Mouse (Mus musculus): Measurements from ENCODE around the gene Eml6.
"Not testable (repeated sequence)": the region's sequence is repeated elsewhere in the genome, so short reads cannot be mapped to it uniquely, and the experiment has no call there.

Gene Eml6

GRCm38 (mm10) chr11:30025835-30026472, at the start of gene Eml6:
Gene Eml6, minus strand, starts transcription at chr11:30026033.
- DNase-seq (ENCODE audit: extremely low read depth, low read depth): peak; percentile 97

GRCm38 (mm10) chr11:30057299-30057698, 31.5 kb upstream of the Eml6 start:
- DNase-seq (ENCODE audit: extremely low read depth, low read depth): peak; percentile 10

GRCm38 (mm10) chr11:30025144-30025543, 689 bp downstream of the Eml6 start:
- no peak for DNase-seq (ENCODE audit: extremely low read depth, low read depth)

DNA sequence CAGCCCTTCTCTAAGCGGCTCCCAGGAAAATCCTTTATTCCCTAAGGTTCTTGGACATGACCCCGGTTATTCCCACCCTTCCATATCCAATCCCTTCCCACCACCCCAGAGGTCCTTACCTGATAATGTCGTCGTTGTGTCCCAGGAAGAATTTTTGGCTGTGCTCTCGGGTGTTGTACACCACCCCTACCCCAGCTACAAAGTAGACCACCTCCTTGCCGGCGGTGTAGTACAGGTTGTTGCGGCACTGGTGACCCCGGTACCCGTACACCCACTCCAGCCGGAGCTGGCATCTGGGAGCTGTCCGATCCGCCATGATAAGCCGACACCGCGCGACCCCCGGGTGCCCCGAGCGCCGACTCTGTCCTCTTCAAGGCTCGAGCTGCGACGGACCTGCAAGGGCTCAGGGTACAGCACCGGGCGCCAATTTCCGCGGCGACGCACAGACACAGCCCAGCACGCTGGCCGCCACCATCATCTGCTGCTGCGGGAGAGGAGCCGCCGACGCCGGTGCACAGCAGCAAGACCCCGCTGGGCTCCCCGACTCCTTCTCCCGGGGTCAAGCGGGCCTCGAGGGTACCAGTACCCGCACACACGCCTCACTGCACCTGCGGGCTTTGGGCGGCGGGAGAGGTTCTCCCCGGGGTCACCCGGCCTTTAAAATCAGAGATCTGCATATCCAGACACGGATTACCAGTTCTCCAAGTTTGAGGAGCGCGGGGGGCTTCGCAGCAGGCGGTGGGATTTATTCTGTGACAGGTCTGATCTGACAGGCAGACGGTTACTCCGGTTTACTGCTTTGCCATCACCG, 1.4 kb downstream of the Eml6 start:
- DNase-seq (ENCODE audit: extremely low read depth, low read depth): no peak

- peak; percentile 6 for DNase-seq (ENCODE audit: extremely low read depth, low read depth)
Measured at GRCm38 (mm10) chr11:29986257-29986656, 39.6 kb downstream of the Eml6 start.

DNA sequence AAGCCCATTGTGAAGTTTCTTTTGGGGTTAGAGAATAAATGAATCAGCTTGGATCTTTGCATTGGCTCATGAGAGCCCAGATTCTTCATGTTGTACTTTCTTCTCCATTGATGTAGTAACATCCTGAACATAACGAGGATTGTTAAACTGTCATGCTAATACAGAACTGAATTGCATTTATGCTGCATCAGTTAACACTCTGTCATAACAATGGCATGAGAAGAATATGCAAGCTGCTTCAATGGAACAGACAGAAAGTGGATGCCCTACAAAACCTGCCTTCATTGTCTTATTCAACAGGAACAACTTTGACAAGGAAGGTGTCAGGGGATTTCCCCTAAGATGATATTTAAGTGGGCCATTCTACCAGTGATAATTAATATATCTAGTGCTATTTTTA, 57.0 kb downstream of the Eml6 start:
- DNase-seq (ENCODE audit: extremely low read depth, low read depth): no peak

DNA sequence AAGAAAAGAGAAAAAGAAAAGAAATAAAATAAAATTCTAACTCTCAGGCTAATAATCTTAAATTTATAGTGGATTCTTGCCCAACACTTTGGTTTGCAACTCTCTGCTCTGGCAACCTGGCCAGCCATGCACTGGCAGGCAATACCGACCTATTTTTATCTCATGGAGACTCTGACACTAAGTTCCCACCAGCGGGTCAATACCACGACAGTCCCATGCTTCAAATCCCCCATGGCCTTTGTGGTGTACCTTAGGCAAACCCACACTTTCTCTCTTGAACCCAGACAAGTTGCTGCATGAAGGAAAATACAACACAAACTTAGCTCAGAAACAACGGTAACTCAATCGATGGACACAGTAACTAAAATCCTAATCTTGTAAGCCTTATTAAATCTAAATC, 66.5 kb downstream of the Eml6 start:
- DNase-seq (ENCODE audit: extremely low read depth, low read depth): no peak

DNA sequence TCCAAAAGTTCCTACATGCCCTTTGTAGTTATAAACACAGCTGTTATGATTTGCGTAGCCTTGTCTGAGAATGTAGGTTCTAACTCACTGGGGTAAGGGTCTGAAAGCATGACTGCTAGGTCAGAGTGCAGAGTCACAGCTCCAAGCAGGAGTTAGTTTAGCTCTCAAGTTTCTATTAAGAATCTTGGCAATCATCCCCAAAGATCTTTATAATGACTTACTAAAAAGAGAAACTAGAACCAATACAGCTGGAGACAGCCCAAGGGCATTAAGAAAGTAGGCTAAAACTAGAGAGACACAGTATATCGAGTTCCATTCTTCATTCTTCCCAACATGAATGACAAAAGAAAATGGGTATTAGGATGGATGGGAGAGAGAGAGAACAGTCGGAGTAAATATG, 81.2 kb downstream of the Eml6 start:
- DNase-seq (ENCODE audit: extremely low read depth, low read depth): no peak

DNA sequence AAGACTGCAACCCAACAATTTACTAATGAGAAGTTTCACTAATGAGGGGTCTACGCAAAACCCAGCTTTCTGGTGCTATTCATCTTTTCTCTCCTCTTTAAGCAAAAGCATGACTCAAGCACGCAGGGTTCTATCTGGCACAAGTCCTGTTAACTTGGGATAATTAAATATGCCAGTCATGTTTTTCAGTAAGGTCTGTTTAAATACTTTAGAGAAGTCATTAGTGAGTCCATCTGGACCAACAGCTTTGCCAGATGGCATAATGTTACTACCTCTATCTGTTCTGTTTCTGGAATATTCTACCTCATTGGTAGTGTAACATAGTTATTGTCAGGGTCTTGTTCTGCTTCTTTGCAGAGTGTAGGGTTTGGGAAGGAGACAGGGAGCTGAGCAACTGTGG, 101.5 kb downstream of the Eml6 start:
- DNase-seq (ENCODE audit: extremely low read depth, low read depth): no peak

GRCm38 (mm10) chr11:29923851-29924250, 102.0 kb downstream of the Eml6 start:
- no peak for DNase-seq (ENCODE audit: extremely low read depth, low read depth)

DNA sequence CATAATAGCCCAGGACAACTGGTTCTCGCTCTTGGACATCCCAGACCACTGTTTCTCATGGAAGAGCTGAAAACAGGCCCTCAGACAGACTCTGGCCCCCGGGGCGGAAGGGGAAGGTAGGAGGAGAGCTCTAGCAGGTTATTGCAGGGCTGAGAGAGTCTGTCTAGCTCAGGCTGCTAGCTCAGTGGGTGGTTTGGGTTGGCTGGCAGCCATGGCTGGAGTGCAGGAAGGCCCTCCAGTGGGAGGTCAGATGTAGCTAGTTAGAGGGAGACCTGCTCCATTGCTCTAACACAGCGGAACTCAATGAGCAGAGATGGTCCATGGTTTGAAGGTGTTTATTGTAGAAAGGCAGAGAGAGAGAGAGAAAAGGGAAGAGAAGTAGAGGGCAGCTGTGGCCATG, 112.7 kb downstream of the Eml6 start:
- DNase-seq (ENCODE audit: extremely low read depth, low read depth): no peak

GRCm38 (mm10) chr11:29909330-29909729, 116.5 kb downstream of the Eml6 start:
- DNase-seq (ENCODE audit: extremely low read depth, low read depth): no peak

- peak; percentile 49 for DNase-seq (ENCODE audit: extremely low read depth, low read depth)
Measured at GRCm38 (mm10) chr11:29885160-29885559, 140.7 kb downstream of the Eml6 start.

DNA sequence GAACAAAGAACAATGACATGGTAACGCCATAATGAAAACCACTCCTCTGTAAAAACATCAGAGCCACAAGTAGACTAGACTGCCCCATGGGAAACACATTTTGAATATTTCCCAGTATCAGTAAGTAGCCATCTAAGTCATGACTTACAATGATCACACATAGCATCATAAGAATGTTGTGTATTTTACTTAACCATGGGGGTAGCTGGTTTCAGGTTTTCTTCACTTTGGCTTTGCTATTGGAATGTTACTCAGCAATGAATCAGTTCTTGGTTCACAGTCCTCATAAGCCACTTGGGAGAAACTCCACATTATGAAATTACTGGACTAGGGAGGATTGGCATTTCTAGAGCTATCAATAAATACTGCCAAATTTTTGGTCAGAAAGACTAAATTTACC, 141.5 kb downstream of the Eml6 start:
- DNase-seq (ENCODE audit: extremely low read depth, low read depth): no peak

- no peak for DNase-seq (ENCODE audit: extremely low read depth, low read depth)
Measured at GRCm38 (mm10) chr11:29883024-29883423, 142.8 kb downstream of the Eml6 start.

GRCm38 (mm10) chr11:29879641-29880040, 146.2 kb downstream of the Eml6 start:
- DNase-seq (ENCODE audit: extremely low read depth, low read depth): no peak

DNA sequence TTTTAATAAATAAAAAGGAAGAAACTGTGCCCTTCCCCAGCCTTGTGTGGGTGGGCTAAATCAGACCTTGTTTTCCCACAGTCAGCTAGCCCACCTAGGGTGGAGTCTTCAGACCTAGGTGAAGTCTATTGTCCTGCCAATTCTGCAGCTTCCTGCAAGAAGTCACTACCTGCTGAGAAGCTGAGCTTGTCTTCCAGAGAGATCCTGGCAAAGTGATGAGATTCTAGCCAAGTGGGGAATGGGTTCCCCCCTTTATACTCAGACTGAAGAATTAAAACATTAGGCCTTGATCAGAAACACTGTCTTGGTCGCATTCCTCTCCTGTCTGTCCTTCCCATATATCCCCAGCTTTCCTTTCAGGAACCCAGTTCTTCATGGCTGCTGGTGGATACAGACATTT, 147.9 kb downstream of the Eml6 start:
- no peak for DNase-seq (ENCODE audit: extremely low read depth, low read depth)

GRCm38 (mm10) chr11:29877280-29877679, 148.6 kb downstream of the Eml6 start:
- DNase-seq (ENCODE audit: extremely low read depth, low read depth): no peak

- DNase-seq (ENCODE audit: extremely low read depth, low read depth): not testable (repeated sequence)
Measured at GRCm38 (mm10) chr11:29874781-29875180, 151.1 kb downstream of the Eml6 start.

DNA sequence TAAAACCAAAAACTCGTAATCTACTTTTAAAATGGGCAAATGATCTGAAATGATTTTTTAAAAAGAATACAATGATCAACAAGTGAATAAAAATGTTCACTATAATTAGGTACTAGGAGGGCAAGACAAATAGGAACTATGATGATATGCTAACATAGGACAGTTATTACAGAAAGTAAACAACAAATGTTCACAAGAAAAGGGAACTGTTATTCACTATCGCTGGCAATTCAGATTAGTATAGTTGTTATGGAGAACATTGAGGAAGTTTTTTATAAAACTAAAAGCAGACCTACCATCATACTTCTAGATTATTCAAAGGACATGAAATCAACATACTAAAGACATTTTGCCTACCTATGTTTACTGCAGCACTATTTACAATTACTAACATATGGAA, 155.7 kb downstream of the Eml6 start:
- DNase-seq (ENCODE audit: extremely low read depth, low read depth): peak; percentile 36

GRCm38 (mm10) chr11:29864269-29864668, 161.6 kb downstream of the Eml6 start:
- DNase-seq (ENCODE audit: extremely low read depth, low read depth): peak; percentile 33

GRCm38 (mm10) chr11:29861750-29862397, 164.0 kb downstream of the Eml6 start:
- peak; percentile 31 for DNase-seq (ENCODE audit: extremely low read depth, low read depth)

Data from MEL-GATA-1-ER (cell line).